Mouse (Mus musculus) intestine, embryonic 14.5 days (tissue): ENCODE data around the gene Trim42. TPM values are rescaled to one million over a fixed set of nuclear protein-coding genes. Genes with fewer than 3 reads are reported as not detected.

ENCODE experiments used
- ATAC-seq: fragments of 200-750 bp; cut with Nextera tagmentation; replicated peaks from 2 replicates; pipeline ENCODE4 v1.8.0; 2017; ENCODE audit warnings: low read depth, moderate number of reproducible peaks, moderate TSS enrichment, moderate library complexity; ENCODE audit not compliant: low FRiP score, low TSS enrichment
- DNase-seq: peaks from one replicate; pipeline ENCODE4 v3.0.0-alpha.2; 2018; ENCODE audit warnings: low spot score
- H3K27ac ChIP-seq: fragments of 300-500 bp; sonication (generic); 2 replicates; pipeline ENCODE4 v1.5.1; 2014; ENCODE audit warnings: low read depth, mild to moderate bottlenecking, control low read depth
- H3K27me3 ChIP-seq: fragments of 300-500 bp; sonication (generic); replicated peaks from 2 replicates; pipeline ENCODE4 v1.6.1; 2014; ENCODE audit warnings: low read length, control low read depth; ENCODE audit not compliant: control insufficient read depth, insufficient read depth
- H3K36me3 ChIP-seq: fragments of 300-500 bp; sonication (generic); 2 replicates; pipeline ENCODE4 v1.6.1; 2014; ENCODE audit warnings: low read length, control low read depth; ENCODE audit not compliant: control insufficient read depth, insufficient read depth
- H3K4me1 ChIP-seq: fragments of 300-500 bp; sonication (generic); replicated peaks from 2 replicates; pipeline ENCODE4 v1.6.1; 2014; ENCODE audit warnings: low read length, control low read depth, mixed read lengths; ENCODE audit not compliant: control insufficient read depth, insufficient read depth
- H3K4me2 ChIP-seq: fragments of 300-500 bp; sonication (generic); 2 replicates; pipeline ENCODE4 v1.6.1; 2014; ENCODE audit warnings: low read length
- H3K4me3 ChIP-seq: fragments of 300-500 bp; sonication (generic); 2 replicates; pipeline ENCODE4 v1.5.1; 2014; ENCODE audit warnings: low read depth, low read length, control low read depth, mixed read lengths
- H3K9ac ChIP-seq: fragments of 300-500 bp; sonication (generic); 2 replicates; pipeline ENCODE4 v1.6.1; 2014; ENCODE audit warnings: mild to moderate bottlenecking, low read length
- H3K9me3 ChIP-seq: fragments of 300-500 bp; sonication (generic); 2 replicates; pipeline ENCODE4 v1.6.1; 2016; ENCODE audit warnings: low read length, control low read depth; ENCODE audit not compliant: control insufficient read depth
- WGBS: fragments of 180-500 bp; shearing (Covaris S2); extraction: QIAGEN DNeasy Blood & Tissue Kit; methylation state at CpG from one replicate; pipeline ENCODE4 v1.1.7; 2014; 5-methylcytosine and 5-hydroxymethylcytosine counted together
- polyA plus RNA-seq: library from polyadenylated mRNA; unstranded; fragments of >200 nt; fragmentation: Nextera tagmentation; extraction: Ambion mirVana; gene quantifications from 2 replicates; pipeline ENCODE4 v1.2.1, GENCODE M21; 2014

The Trim42 gene
- not detected in 2 replicates for polyA plus RNA-seq

GRCm38 (mm10) chr9:97369591-97369990 is at the start of gene Trim42:
Gene Trim42, minus strand, starts transcription at chr9:97369958.
- Histone ChIP-seq H3K4me1 (no peaks in the 10 kb centered on the region), H3K27me3 (no peaks in the 10 kb centered on the region), H3K9ac (no peak within 1 kb of the TSS), H3K27ac (no peak within 1 kb of the TSS), H3K4me3 (no peak within 1 kb of the TSS), H3K9me3 (no peaks in the 10 kb centered on the region), H3K4me2 (no peak within 1 kb of the TSS), H3K36me3 (no peaks in the 10 kb centered on the region)
- DNase-seq: no peak
- no peak for ATAC-seq
- WGBS: 90% methylated on average over 7 of the region's 7 CpGs

GRCm38 (mm10) chr9:97414876-97415668 is 45.3 kb upstream of the Trim42 start:
- H3K4me1 ChIP-seq: no peaks in the 10 kb centered on the region
- no peak overlapping the region for H3K4me3 ChIP-seq
- no peak overlapping the region for H3K4me2 ChIP-seq
- no peaks in the 10 kb centered on the region for H3K9me3 ChIP-seq
- ATAC-seq (no peak), DNase-seq (no peak)
- H3K27ac ChIP-seq: no peak overlapping the region
- H3K9ac ChIP-seq: no peak overlapping the region
- no peaks in the 10 kb centered on the region for H3K27me3 ChIP-seq
- H3K36me3 ChIP-seq: no peaks in the 10 kb centered on the region
- 80% methylated on average over 6 of the region's 6 CpGs for WGBS

- ATAC-seq: no peak
- 77% methylated on average over 2 of the region's 2 CpGs for WGBS
Measured at GRCm38 (mm10) chr9:97408142-97408541, 38.4 kb upstream of the Trim42 start.

GRCm38 (mm10) chr9:97356441-97356840 is 13.3 kb downstream of the Trim42 start:
- ATAC-seq (no peak), DNase-seq (no peak)
- H3K27me3 ChIP-seq: no peaks in the 10 kb centered on the region
- H3K4me3 ChIP-seq: no peak overlapping the region
- H3K4me2 ChIP-seq: no peak overlapping the region
- 77% methylated on average over 6 of the region's 6 CpGs for WGBS
- no peak overlapping the region for H3K27ac ChIP-seq
- H3K36me3 ChIP-seq: no peaks in the 10 kb centered on the region
- H3K9me3 ChIP-seq: no peaks in the 10 kb centered on the region
- H3K4me1 ChIP-seq: no peaks in the 10 kb centered on the region
- no peak overlapping the region for H3K9ac ChIP-seq

More at GRCm38 (mm10) chr9:97408142-97408541, 38.4 kb upstream of the Trim42 start:
- no peak overlapping the region for H3K27ac ChIP-seq
- H3K36me3 ChIP-seq: no peaks in the 10 kb centered on the region
- no peak for DNase-seq
- H3K27me3 ChIP-seq: no peaks in the 10 kb centered on the region
- no peak overlapping the region for H3K4me2 ChIP-seq
- H3K9ac ChIP-seq: no peak overlapping the region
- H3K4me3 ChIP-seq: no peak overlapping the region
- H3K9me3 ChIP-seq: no peaks in the 10 kb centered on the region
- no peaks in the 10 kb centered on the region for H3K4me1 ChIP-seq

GRCm38 (mm10) chr9:97344767-97345297 is 24.9 kb downstream of the Trim42 start:
- WGBS: 35% methylated on average over 12 of the region's 12 CpGs
- H3K36me3 ChIP-seq: no peaks in the 10 kb centered on the region
- H3K4me3 ChIP-seq: no peak overlapping the region
- H3K27me3 ChIP-seq: no peaks in the 10 kb centered on the region
- no peaks in the 10 kb centered on the region for H3K9me3 ChIP-seq
- peaks cover 7% of the 10 kb centered on the region; the same call in 1 of the 2 replicates for H3K4me1 ChIP-seq
- DNase-seq (peak; percentile 71), ATAC-seq (peak; percentile 60; the same call in 1 of the 2 replicates)
- no peak overlapping the region for H3K4me2 ChIP-seq
- no peak overlapping the region for H3K27ac ChIP-seq
- no peak overlapping the region for H3K9ac ChIP-seq

- DNase-seq: no peak
- 59% methylated on average over 5 of the region's 5 CpGs for WGBS
Measured at GRCm38 (mm10) chr9:97341772-97342171, 28.0 kb downstream of the Trim42 start.

GRCm38 (mm10) chr9:97322846-97323245 is 46.9 kb downstream of the Trim42 start:
- WGBS: 66% methylated on average over 3 of the region's 3 CpGs
- Histone ChIP-seq H3K4me1 (no peaks in the 10 kb centered on the region), H3K4me2 (no peak overlapping the region), H3K27me3 (no peaks in the 10 kb centered on the region), H3K9ac (no peak overlapping the region), H3K27ac (no peak overlapping the region), H3K9me3 (no peaks in the 10 kb centered on the region), H3K4me3 (no peak overlapping the region), H3K36me3 (no peaks in the 10 kb centered on the region)
- ATAC-seq: no peak
- no peak for DNase-seq

More at GRCm38 (mm10) chr9:97341772-97342171, 28.0 kb downstream of the Trim42 start:
- Histone ChIP-seq H3K36me3 (no peaks in the 10 kb centered on the region), H3K27ac (no peak overlapping the region), H3K9ac (no peak overlapping the region), H3K9me3 (no peaks in the 10 kb centered on the region), H3K4me3 (no peak overlapping the region), H3K27me3 (no peaks in the 10 kb centered on the region), H3K4me1 (peaks cover 7% of the 10 kb centered on the region; the same call in 1 of the 2 replicates), H3K4me2 (no peak overlapping the region)
- ATAC-seq: peak; percentile 79

GRCm38 (mm10) chr9:97322120-97322519 is 47.6 kb downstream of the Trim42 start:
- Histone ChIP-seq H3K4me3 (no peak overlapping the region), H3K4me2 (no peak overlapping the region), H3K9ac (no peak overlapping the region), H3K36me3 (no peaks in the 10 kb centered on the region), H3K9me3 (no peaks in the 10 kb centered on the region), H3K4me1 (no peaks in the 10 kb centered on the region), H3K27me3 (no peaks in the 10 kb centered on the region), H3K27ac (no peak overlapping the region)
- DNase-seq (no peak), ATAC-seq (no peak)
- WGBS: 78% methylated on average over 10 of the region's 10 CpGs
